Mouse (Mus musculus): ENCODE measurements around the gene Sin3b. TPM values are rescaled to one million over a fixed set of nuclear protein-coding genes. Genes with fewer than 3 reads are reported as not detected.

Sin3b gene
- 56.4 and 59.5 TPM in 2 replicates for polyA plus RNA-seq (2012; rRNA removed)

GRCm38 (mm10) chr8:72722769-72723650 lies at the start of gene Sin3b:
TSS of gene Sin3b (plus strand) at chr8:72723285.

GRCm38 (mm10) chr8:72761322-72762051 lies 38.4 kb downstream of the Sin3b start, which contains the start of gene F2rl3:
TSS of gene F2rl3 (plus strand) at chr8:72761880.

Other genes with a start within 250 kb of the Sin3b start
- gene Cherp, start 248.1 kb upstream of the Sin3b start, polyA plus RNA-seq (2012; rRNA removed) = 13.3 and 15.6 TPM in 2 replicates
- 9.6 and 10.1 TPM in 2 replicates for gene Slc35e1, start 230.7 kb upstream of the Sin3b start, polyA plus RNA-seq (2012; rRNA removed)
- 3.5 and 4.8 TPM in 2 replicates for gene Med26, start 175.0 kb upstream of the Sin3b start, polyA plus RNA-seq (2012; rRNA removed)
- 19.6 and 22.6 TPM in 2 replicates for gene Smim7, start 152.2 kb upstream of the Sin3b start, polyA plus RNA-seq (2012; rRNA removed)
- 2.1 and 2.2 TPM in 2 replicates for gene Tmem38a, start 151.2 kb upstream of the Sin3b start, polyA plus RNA-seq (2012; rRNA removed)
- 0.01 TPM in 2 replicates for gene Nwd1, start 76.6 kb upstream of the Sin3b start, polyA plus RNA-seq (2012; rRNA removed)
- gene F2rl3, start 38.6 kb downstream of the Sin3b start, polyA plus RNA-seq (2012; rRNA removed) = 2.9 TPM in 2 replicates

Data from liver, embryonic 18 days (tissue).